Mouse (Mus musculus) embryonic facial prominence, embryonic 11.5 days (tissue): ENCODE measurements around the gene Hmgn1. TPM values are rescaled to one million over a fixed set of nuclear protein-coding genes. Genes with fewer than 3 reads are reported as not detected.

ENCODE experiments used
- ATAC-seq: fragments of 200-750 bp; cut with Nextera tagmentation; replicated peaks from 2 replicates; pipeline ENCODE4 v1.8.0; 2017; ENCODE audit warnings: low read depth; ENCODE audit not compliant: insufficient number of reproducible peaks, low FRiP score, low TSS enrichment
- DNase-seq: peaks from one replicate; pipeline ENCODE4 v3.0.0-alpha.2; 2015; ENCODE audit warnings: low spot score
- H3K27ac ChIP-seq: fragments of 300-500 bp; sonication (generic); replicated peaks from 2 replicates; pipeline ENCODE4 v1.5.1; 2014; ENCODE audit warnings: mild to moderate bottlenecking, low read depth, low read length, control low read depth
- H3K27me3 ChIP-seq: fragments of 300-500 bp; sonication (generic); 2 replicates; pipeline ENCODE4 v1.6.1; 2014; ENCODE audit warnings: mild to moderate bottlenecking, low read length, moderate library complexity, mixed read lengths; ENCODE audit not compliant: control insufficient read depth, insufficient read depth
- H3K36me3 ChIP-seq: fragments of 300-500 bp; sonication (generic); replicated peaks from 2 replicates; pipeline ENCODE4 v1.6.1; 2014; ENCODE audit warnings: low read depth, mild to moderate bottlenecking, low read length, moderate library complexity, mixed read lengths; ENCODE audit not compliant: control insufficient read depth, insufficient read depth
- H3K4me1 ChIP-seq: fragments of 300-500 bp; sonication (generic); 2 replicates; pipeline ENCODE4 v1.6.1; 2014; ENCODE audit warnings: low read length, mixed read lengths; ENCODE audit not compliant: control insufficient read depth, insufficient read depth
- H3K4me2 ChIP-seq: fragments of 300-500 bp; sonication (generic); 2 replicates; pipeline ENCODE4 v1.6.1; 2014; ENCODE audit warnings: low read depth, mild to moderate bottlenecking, control low read depth, low read length, moderate library complexity
- H3K4me3 ChIP-seq: fragments of 300-500 bp; sonication (generic); 2 replicates; pipeline ENCODE4 v1.5.1; 2014; ENCODE audit warnings: low read depth, low read length, control low read depth
- H3K9ac ChIP-seq: fragments of 300-500 bp; sonication (generic); replicated peaks from 2 replicates; pipeline ENCODE4 v1.6.1; 2014; ENCODE audit warnings: mild to moderate bottlenecking, control low read depth, low read length
- H3K9me3 ChIP-seq: fragments of 300-500 bp; sonication (generic); replicated peaks from 2 replicates; pipeline ENCODE4 v1.6.1; 2016; ENCODE audit warnings: mild to moderate bottlenecking, low read length, inconsistent platforms, mixed read lengths; ENCODE audit not compliant: control insufficient read depth
- WGBS: fragments of 180-500 bp; shearing (Covaris S2); extraction: QIAGEN DNeasy Blood & Tissue Kit; methylation state at CpG from one replicate; pipeline ENCODE4 v1.1.7; 2014; 5-methylcytosine and 5-hydroxymethylcytosine counted together
- polyA plus RNA-seq: library from polyadenylated mRNA; unstranded; fragments of >200 nt; fragmentation: Nextera tagmentation; extraction: Ambion mirVana; gene quantifications from 2 replicates; pipeline ENCODE4 v1.2.1, GENCODE M21; 2014

The Hmgn1 gene
- polyA plus RNA-seq, 1 experiment from 2014 or later = 1,266 TPM

DNA sequence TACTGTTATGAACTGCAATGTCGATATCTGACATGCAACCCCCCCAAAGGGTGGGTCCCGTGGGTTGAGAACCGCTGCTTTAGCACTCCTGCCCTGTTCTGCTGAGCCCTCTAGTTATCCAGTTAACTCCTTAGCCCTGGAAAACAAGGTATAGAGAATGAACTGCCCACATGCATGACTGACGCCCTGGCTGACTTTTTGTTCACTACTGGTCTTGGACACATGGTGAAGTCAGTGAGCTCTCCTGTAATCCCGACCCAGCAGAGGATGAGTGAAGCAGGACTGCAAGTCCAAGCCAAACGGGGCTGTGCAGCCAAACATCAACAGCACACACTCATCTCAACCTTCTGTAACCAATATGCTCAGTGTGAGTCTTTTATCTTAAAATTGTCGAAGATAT is 47.0 kb downstream of the Hmgn1 start:
- no peaks in the 10 kb centered on the region for H3K27me3 ChIP-seq
- H3K36me3 ChIP-seq = no peaks in the 10 kb centered on the region
- no peak overlapping the region for H3K27ac ChIP-seq
- H3K4me1 ChIP-seq = no peaks in the 10 kb centered on the region
- H3K4me2 ChIP-seq = no peak overlapping the region
- ATAC-seq (no peak), DNase-seq (no peak)
- no peaks in the 10 kb centered on the region for H3K9me3 ChIP-seq
- WGBS = 88% methylated on average over 7 of the region's 7 CpGs
- H3K9ac ChIP-seq = no peak overlapping the region; the same call in 1 of the 2 replicates
- peak overlapping the region; percentile 99; the same call in 1 of the 2 replicates for H3K4me3 ChIP-seq

Other genes with a start within 250 kb of the Hmgn1 start
- gene Psmg1, start 136.8 kb downstream of the Hmgn1 start, polyA plus RNA-seq = 104 and 111 TPM in 2 replicates
- 157 and 164 TPM in 2 replicates for gene Brwd1, start 45.2 kb downstream of the Hmgn1 start, polyA plus RNA-seq
- gene Wrb, start 17.7 kb upstream of the Hmgn1 start, polyA plus RNA-seq = 87.5 and 91.6 TPM in 2 replicates
- gene Lca5l, start 64.5 kb upstream of the Hmgn1 start, polyA plus RNA-seq = 1.1 and 1.5 TPM in 2 replicates
- 1.4 and 3.5 TPM in 2 replicates for gene Sh3bgr, start 72.7 kb upstream of the Hmgn1 start, polyA plus RNA-seq
- 1.2 and 1.4 TPM in 2 replicates for gene B3galt5, start 108.1 kb upstream of the Hmgn1 start, polyA plus RNA-seq